Mouse (Mus musculus) testis, adult 2 months (tissue): ENCODE data around the gene Gsg1l. TPM values are rescaled to one million over a fixed set of nuclear protein-coding genes. Genes with fewer than 3 reads are reported as not detected.

Source experiments
- H3K27ac ChIP-seq: fragments of 200-500 bp; 2 replicates; pipeline ENCODE4 v1.5.1; 2012; ENCODE audit warnings: low read depth, low read length; ENCODE audit not compliant: control insufficient read depth, insufficient read depth
- H3K27me3 ChIP-seq: fragments of 200-500 bp; 2 replicates; pipeline ENCODE4 v1.6.1; 2012; ENCODE audit warnings: mild to moderate bottlenecking, low read length, moderate library complexity; ENCODE audit not compliant: control insufficient read depth, insufficient read depth
- H3K36me3 ChIP-seq: fragments of 200-500 bp; 2 replicates; pipeline ENCODE4 v1.6.1; 2012; ENCODE audit warnings: mild to moderate bottlenecking, low read length; ENCODE audit not compliant: control insufficient read depth, insufficient read depth
- H3K4me1 ChIP-seq: fragments of 200-500 bp; 2 replicates; pipeline ENCODE4 v1.6.1; 2012; ENCODE audit warnings: low read length; ENCODE audit not compliant: control insufficient read depth, insufficient read depth
- H3K4me3 ChIP-seq: fragments of 200-500 bp; 2 replicates; pipeline ENCODE4 v1.5.1; 2012; ENCODE audit warnings: low read depth, mild to moderate bottlenecking, low read length, moderate library complexity, mixed read lengths; ENCODE audit not compliant: control insufficient read depth
- CTCF ChIP-seq: fragments of 200-500 bp; IDR thresholded peaks from 2 replicates; pipeline ENCODE4 v1.5.1; 2012; ENCODE audit warnings: low read depth, mild to moderate bottlenecking, inconsistent platforms, low read length, moderate library complexity; ENCODE audit not compliant: control insufficient read depth, insufficient read depth, insufficient replicate concordance
- POLR2A ChIP-seq: fragments of 200-500 bp; IDR thresholded peaks from 2 replicates; pipeline ENCODE4 v1.6.1; 2012; ENCODE audit warnings: low read depth, mild to moderate bottlenecking, inconsistent platforms, low read length, moderate library complexity; ENCODE audit not compliant: control insufficient read depth
- polyA plus RNA-seq: library from polyadenylated mRNA; depleted of rRNA; stranded (reverse); fragments of >200 nt; gene quantifications from 2 replicates; pipeline ENCODE4 v1.2.3, GENCODE M21; 2012

The Gsg1l gene
- polyA plus RNA-seq, 1 experiment: 0.52 TPM

- Histone ChIP-seq H3K4me1 (no peaks in the 10 kb centered on the region), H3K27ac (no peak overlapping the region), H3K36me3 (no peaks in the 10 kb centered on the region), H3K27me3 (no peaks in the 10 kb centered on the region), H3K4me3 (no peak overlapping the region)
- TF ChIP-seq CTCF (peak; percentile 72; the same call in 1 of the 2 replicates), POLR2A (no peak)
Measured at GRCm38 (mm10) chr7:126089782-126090181, 7.6 kb upstream of the Gsg1l start.

- H3K4me3 ChIP-seq: no peak overlapping the region
- no peaks in the 10 kb centered on the region for H3K27me3 ChIP-seq
- H3K4me1 ChIP-seq: no peaks in the 10 kb centered on the region
- no peaks in the 10 kb centered on the region for H3K36me3 ChIP-seq
- H3K27ac ChIP-seq: no peak overlapping the region
- TF ChIP-seq CTCF (no peak), POLR2A (no peak)
Measured at GRCm38 (mm10) chr7:126088155-126088554, 5.9 kb upstream of the Gsg1l start.

- Histone ChIP-seq H3K4me1 (no peaks in the 10 kb centered on the region; the same call in 1 of the 2 replicates), H3K27ac (no peak overlapping the region), H3K4me3 (no peak overlapping the region), H3K27me3 (no peaks in the 10 kb centered on the region), H3K36me3 (no peaks in the 10 kb centered on the region)
- no peak for TF ChIP-seq CTCF
- no peak for TF ChIP-seq POLR2A
Measured at GRCm38 (mm10) chr7:126087602-126088001, 5.4 kb upstream of the Gsg1l start.

DNA sequence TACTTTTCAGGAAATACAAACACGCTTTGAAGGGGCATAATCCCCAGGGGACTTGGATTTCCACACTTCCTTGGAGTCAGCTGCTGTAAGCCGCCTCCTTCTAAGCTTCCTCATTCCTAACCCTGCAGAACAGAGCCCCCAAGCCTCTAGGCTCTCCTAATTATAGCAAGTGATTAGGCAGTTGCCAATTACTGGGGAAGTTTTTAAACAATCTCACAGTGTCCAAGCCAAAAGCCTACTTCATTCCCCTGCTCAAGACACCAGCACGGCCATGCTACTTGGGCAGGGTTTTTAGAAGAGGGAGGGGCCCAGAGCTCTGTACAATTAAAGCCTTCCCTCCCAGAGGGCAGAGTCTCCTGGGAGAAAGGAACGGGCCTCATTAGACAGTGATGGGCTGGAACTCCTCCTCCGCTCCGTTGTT is 4.1 kb upstream of the Gsg1l start:
- Histone ChIP-seq H3K4me1 (peaks cover 6% of the 10 kb centered on the region), H3K36me3 (no peaks in the 10 kb centered on the region), H3K4me3 (no peak overlapping the region), H3K27me3 (no peaks in the 10 kb centered on the region), H3K27ac (no peak overlapping the region)
- no peak for TF ChIP-seq POLR2A
- no peak for TF ChIP-seq CTCF

- Histone ChIP-seq H3K36me3 (no peaks in the 10 kb centered on the region), H3K27me3 (no peaks in the 10 kb centered on the region), H3K4me1 (peaks cover 6% of the 10 kb centered on the region), H3K4me3 (no peak overlapping the region), H3K27ac (no peak overlapping the region)
- TF ChIP-seq CTCF (no peak), POLR2A (no peak)
Measured at GRCm38 (mm10) chr7:126085154-126085553, 2.9 kb upstream of the Gsg1l start.

GRCm38 (mm10) chr7:126083980-126084348 is 1.8 kb upstream of the Gsg1l start:
- no peaks in the 10 kb centered on the region for H3K36me3 ChIP-seq
- no peak overlapping the region for H3K27ac ChIP-seq
- no peak overlapping the region for H3K4me3 ChIP-seq
- no peak for TF ChIP-seq CTCF
- TF ChIP-seq POLR2A: no peak
- no peaks in the 10 kb centered on the region for H3K27me3 ChIP-seq
- peaks cover 6% of the 10 kb centered on the region for H3K4me1 ChIP-seq

- Histone ChIP-seq H3K4me3 (no peak overlapping the region), H3K36me3 (no peaks in the 10 kb centered on the region), H3K27ac (no peak overlapping the region), H3K27me3 (no peaks in the 10 kb centered on the region), H3K4me1 (peaks cover 6% of the 10 kb centered on the region)
- TF ChIP-seq CTCF: no peak
- TF ChIP-seq POLR2A: no peak
Measured at GRCm38 (mm10) chr7:126083341-126083979, 1.2 kb upstream of the Gsg1l start.
